Mouse (Mus musculus) embryonic facial prominence, embryonic 10.5 days (tissue): ENCODE results near the gene Scg3. TPM values are rescaled to one million over a fixed set of nuclear protein-coding genes. Genes with fewer than 3 reads are reported as not detected.
A peak's percentile ranks its signal among the peaks of the same experiment; 100 is the strongest.
"Not testable (repeated sequence)": the region's sequence is repeated elsewhere in the genome, so short reads cannot be mapped to it uniquely, and the experiment has no call there.

Experiments used
- DNase-seq: peaks from one replicate; pipeline ENCODE4 v3.0.0-alpha.2; 2017; ENCODE audit warnings: low spot score
- H3K27ac ChIP-seq: fragments of 300-500 bp; sonication (generic); replicated peaks from 2 replicates; pipeline ENCODE4 v1.5.1; 2016; ENCODE audit warnings: mild to moderate bottlenecking
- H3K27me3 ChIP-seq: fragments of 300-500 bp; sonication (generic); replicated peaks from 2 replicates; pipeline ENCODE4 v1.6.1; 2016; ENCODE audit warnings: low read depth, mild to moderate bottlenecking; ENCODE audit not compliant: poor library complexity, severe bottlenecking
- H3K36me3 ChIP-seq: fragments of 300-500 bp; sonication (generic); replicated peaks from 2 replicates; pipeline ENCODE4 v1.6.1; 2016; ENCODE audit warnings: mild to moderate bottlenecking, moderate library complexity
- H3K4me1 ChIP-seq: fragments of 300-500 bp; sonication (generic); 2 replicates; pipeline ENCODE4 v1.6.1; 2016
- H3K4me3 ChIP-seq: fragments of 300-500 bp; sonication (generic); 2 replicates; pipeline ENCODE4 v1.5.1; 2016; ENCODE audit warnings: mild to moderate bottlenecking, moderate library complexity
- H3K9me3 ChIP-seq: fragments of 300-500 bp; sonication (generic); 2 replicates; pipeline ENCODE4 v1.6.1; 2016; ENCODE audit warnings: mild to moderate bottlenecking
- WGBS: fragments of 180-500 bp; shearing (Covaris S2); methylation state at CpG from one replicate; pipeline ENCODE4 v1.1.7; 2016; 5-methylcytosine and 5-hydroxymethylcytosine counted together
- polyA plus RNA-seq: library from polyadenylated mRNA; unstranded; fragments of >200 nt; fragmentation: Nextera tagmentation; extraction: Ambion mirVana; gene quantifications from 2 replicates; pipeline ENCODE4 v1.2.1, GENCODE M21; 2016

Gene Scg3
- polyA plus RNA-seq, 1 experiment from 2014 or later: 10.0 TPM

- WGBS: 93% methylated on average over 2 of the region's 2 CpGs
- not testable (repeated sequence) for H3K27ac ChIP-seq, H3K36me3 ChIP-seq, H3K4me3 ChIP-seq, H3K9me3 ChIP-seq, H3K4me1 ChIP-seq, DNase-seq
- peaks cover 13% of the 10 kb centered on the region for H3K27me3 ChIP-seq
Observed at GRCm38 (mm10) chr9:75619761-75620160, 64.1 kb downstream of the Scg3 start.

GRCm38 (mm10) chr9:75618836-75619400 lies 64.9 kb downstream of the Scg3 start:
- Histone ChIP-seq H3K27ac (no peak overlapping the region), H3K9me3 (no peaks in the 10 kb centered on the region), H3K36me3 (no peaks in the 10 kb centered on the region), H3K4me1 (no peaks in the 10 kb centered on the region), H3K4me3 (no peak overlapping the region), H3K27me3 (peaks cover 5% of the 10 kb centered on the region)
- 74% methylated on average over 6 of the region's 6 CpGs for WGBS
- DNase-seq: no peak

- H3K9me3 ChIP-seq: no peaks in the 10 kb centered on the region
- no peak for DNase-seq
- 70% methylated on average over 3 of the region's 3 CpGs for WGBS
- H3K27me3 ChIP-seq: peaks cover 2% of the 10 kb centered on the region; the same call in 1 of the 2 replicates
- no peaks in the 10 kb centered on the region for H3K4me1 ChIP-seq
- no peak overlapping the region for H3K27ac ChIP-seq
- H3K4me3 ChIP-seq: no peak overlapping the region
- H3K36me3 ChIP-seq: no peaks in the 10 kb centered on the region
Observed at GRCm38 (mm10) chr9:75616560-75616959, 67.3 kb downstream of the Scg3 start.

GRCm38 (mm10) chr9:75610571-75611493 lies 73.0 kb downstream of the Scg3 start, which contains the start of gene Tmod2:
TSS of gene Tmod2 (minus strand) at chr9:75611325.
- Histone ChIP-seq H3K36me3 (no peaks in the 10 kb centered on the region), H3K27me3 (peaks cover 12% of the 10 kb centered on the region; the same call in 1 of the 2 replicates), H3K4me3 (peak within 1 kb of the TSS; percentile 74), H3K4me1 (peaks cover 9% of the 10 kb centered on the region), H3K27ac (peak within 1 kb of the TSS; percentile 75), H3K9me3 (no peaks in the 10 kb centered on the region)
- peak; percentile 88 for DNase-seq
- under 1% methylated on average over 74 of the region's 74 CpGs for WGBS

- no peak overlapping the region for H3K27ac ChIP-seq
- H3K4me3 ChIP-seq: peak overlapping the region; percentile 74
- peaks cover 9% of the 10 kb centered on the region for H3K4me1 ChIP-seq
- 21% methylated on average over 16 of the region's 16 CpGs for WGBS
- no peaks in the 10 kb centered on the region for H3K9me3 ChIP-seq
- peaks cover 12% of the 10 kb centered on the region; the same call in 1 of the 2 replicates for H3K27me3 ChIP-seq
- H3K36me3 ChIP-seq: peaks cover 2% of the 10 kb centered on the region; the same call in 1 of the 2 replicates
- peak; percentile 22 for DNase-seq
Observed at GRCm38 (mm10) chr9:75609965-75610364, 73.9 kb downstream of the Scg3 start.

GRCm38 (mm10) chr9:75609505-75609904 lies 74.4 kb downstream of the Scg3 start:
- Histone ChIP-seq H3K27ac (no peak overlapping the region), H3K27me3 (peaks cover 12% of the 10 kb centered on the region; the same call in 1 of the 2 replicates), H3K4me1 (peaks cover 9% of the 10 kb centered on the region), H3K4me3 (peak overlapping the region; percentile 74), H3K9me3 (no peaks in the 10 kb centered on the region), H3K36me3 (peaks cover 7% of the 10 kb centered on the region)
- DNase-seq: no peak
- WGBS: 65% methylated on average over 1 of the region's 1 CpGs

- Histone ChIP-seq H3K4me1 (peaks cover 9% of the 10 kb centered on the region), H3K9me3 (no peaks in the 10 kb centered on the region), H3K27ac (no peak overlapping the region), H3K27me3 (peaks cover 12% of the 10 kb centered on the region; the same call in 1 of the 2 replicates), H3K36me3 (peaks cover 11% of the 10 kb centered on the region), H3K4me3 (no peak overlapping the region)
- 90% methylated on average over 4 of the region's 4 CpGs for WGBS
- no peak for DNase-seq
Observed at GRCm38 (mm10) chr9:75607496-75607895, 76.4 kb downstream of the Scg3 start.

- H3K27ac ChIP-seq: no peak overlapping the region
- peaks cover 6% of the 10 kb centered on the region for H3K4me1 ChIP-seq
- DNase-seq: peak; percentile 47
- H3K4me3 ChIP-seq: no peak overlapping the region
- no peaks in the 10 kb centered on the region for H3K9me3 ChIP-seq
- WGBS: 46% methylated on average over 12 of the region's 12 CpGs
- no peaks in the 10 kb centered on the region for H3K27me3 ChIP-seq
- H3K36me3 ChIP-seq: peaks cover 14% of the 10 kb centered on the region
Observed at GRCm38 (mm10) chr9:75601510-75601909, 82.3 kb downstream of the Scg3 start.

GRCm38 (mm10) chr9:75600166-75600934 lies 83.5 kb downstream of the Scg3 start:
- no peak for DNase-seq
- 85% methylated on average over 7 of the region's 7 CpGs for WGBS

GRCm38 (mm10) chr9:75599191-75599841 lies 84.5 kb downstream of the Scg3 start:
- Histone ChIP-seq H3K4me1 (peaks cover 6% of the 10 kb centered on the region), H3K4me3 (no peak overlapping the region), H3K27me3 (no peaks in the 10 kb centered on the region), H3K27ac (no peak overlapping the region), H3K36me3 (peaks cover 12% of the 10 kb centered on the region), H3K9me3 (no peaks in the 10 kb centered on the region)
- WGBS: 71% methylated on average over 5 of the region's 5 CpGs
- no peak for DNase-seq

More at GRCm38 (mm10) chr9:75600166-75600934, 83.5 kb downstream of the Scg3 start:
- H3K36me3 ChIP-seq: peaks cover 14% of the 10 kb centered on the region
- H3K4me3 ChIP-seq: no peak overlapping the region
- H3K27ac ChIP-seq: no peak overlapping the region
- no peaks in the 10 kb centered on the region for H3K27me3 ChIP-seq
- H3K4me1 ChIP-seq: peaks cover 6% of the 10 kb centered on the region
- H3K9me3 ChIP-seq: no peaks in the 10 kb centered on the region

- Histone ChIP-seq H3K27ac (no peak overlapping the region), H3K36me3 (peaks cover 23% of the 10 kb centered on the region), H3K27me3 (no peaks in the 10 kb centered on the region), H3K9me3 (no peaks in the 10 kb centered on the region), H3K4me1 (peaks cover 6% of the 10 kb centered on the region), H3K4me3 (no peak overlapping the region)
- no peak for DNase-seq
- WGBS: 70% methylated on average over 4 of the region's 4 CpGs
Observed at GRCm38 (mm10) chr9:75597596-75597995, 86.3 kb downstream of the Scg3 start.

- H3K36me3 ChIP-seq: peaks cover 29% of the 10 kb centered on the region
- WGBS: 91% methylated on average over 13 of the region's 13 CpGs
- no peaks in the 10 kb centered on the region for H3K27me3 ChIP-seq
- peaks cover 6% of the 10 kb centered on the region for H3K4me1 ChIP-seq
- no peak overlapping the region for H3K4me3 ChIP-seq
- no peak overlapping the region for H3K27ac ChIP-seq
- no peak for DNase-seq
- H3K9me3 ChIP-seq: no peaks in the 10 kb centered on the region
Observed at GRCm38 (mm10) chr9:75597036-75597435, 86.8 kb downstream of the Scg3 start.
